Mouse (Mus musculus) left cerebral cortex, postnatal 4 days (tissue): ENCODE measurements at regions not wholly inside any gene's neighbourhood (a gene's known extent, or its start where the extent isn't known, plus 50 kb on each side); places are given as distances from the start of the nearest gene placed in this dataset.

ENCODE experiments used
- DNase-seq: peaks from one replicate; pipeline ENCODE4 v3.0.0-alpha.2; 2022
- intact Hi-C: fragments of 180-260 bp; cut with DNase I; formaldehyde crosslinking; loops from one replicate; pipeline ENCODE4 v1.15.1; 2025

- intact Hi-C loops, result no loop called here
Measured at GRCm38 (mm10) chr12:51028601-51029174, 319.2 kb upstream of the G2e3 start.

GRCm38 (mm10) chr12:51026046-51026445, 321.8 kb upstream of the G2e3 start:
- intact Hi-C loops, result no loop called here
- no peak for DNase-seq

More at GRCm38 (mm10) chr12:51028601-51029174, 319.2 kb upstream of the G2e3 start:
- no peak for DNase-seq

- no peak for DNase-seq
- intact Hi-C loops, result no loop called here
Measured at GRCm38 (mm10) chr12:51025531-51025930, 322.3 kb upstream of the G2e3 start.

- intact Hi-C loops, result no loop called here
- no peak for DNase-seq
Measured at GRCm38 (mm10) chr12:51024057-51024743, 323.7 kb upstream of the G2e3 start.

GRCm38 (mm10) chr12:51018185-51018584, 329.7 kb upstream of the G2e3 start:
- intact Hi-C loops, result no loop called here
- peak; percentile 42 for DNase-seq

- DNase-seq, result no peak
- intact Hi-C loops, result no loop called here
Measured at GRCm38 (mm10) chr12:51016081-51016480, 331.8 kb upstream of the G2e3 start.

GRCm38 (mm10) chr12:51009644-51010043, 338.2 kb upstream of the G2e3 start:
- no peak for DNase-seq
- intact Hi-C loops, result loop anchor here (10.0 kb wide), 1 partner anchor 95 kb away; no protein-coding TSS in a partner anchor

GRCm38 (mm10) chr12:51001722-51002592, 345.9 kb upstream of the G2e3 start:
- intact Hi-C loops, result loop anchor here (5.0 to 10.0 kb wide), 3 partner anchors 103 to 1625 kb away; no protein-coding TSS in a partner anchor
- peak; percentile 32 for DNase-seq

- no peak for DNase-seq
- intact Hi-C loops, result loop anchor here (5.0 to 10.0 kb wide), 3 partner anchors 104 to 1624 kb away; no protein-coding TSS in a partner anchor
Measured at GRCm38 (mm10) chr12:51001096-51001495, 346.8 kb upstream of the G2e3 start.

- intact Hi-C loops, result loop anchor here (5.0 to 10.0 kb wide), 3 partner anchors 104 to 1623 kb away; no protein-coding TSS in a partner anchor
- peak; percentile 53 for DNase-seq
Measured at GRCm38 (mm10) chr12:51000281-51001075, 347.4 kb upstream of the G2e3 start.

GRCm38 (mm10) chr12:50999295-51000237, 348.3 kb upstream of the G2e3 start:
- DNase-seq, result peak; percentile 97
- intact Hi-C loops, result loop anchor here (5.0 to 10.0 kb wide), 3 partner anchors 105 to 1622 kb away; no protein-coding TSS in a partner anchor

- intact Hi-C loops, result no loop called here
- no peak for DNase-seq
Measured at GRCm38 (mm10) chr12:50995664-50996063, 346.8 kb upstream of the Prkd1 start.

- no peak for DNase-seq
- intact Hi-C loops, result no loop called here
Measured at GRCm38 (mm10) chr12:50989561-50990325, 340.8 kb upstream of the Prkd1 start.

GRCm38 (mm10) chr12:50981318-50981717, 332.4 kb upstream of the Prkd1 start:
- DNase-seq, result no peak
- intact Hi-C loops, result no loop called here

- intact Hi-C loops, result no loop called here
- no peak for DNase-seq
Measured at GRCm38 (mm10) chr12:50980800-50981199, 331.9 kb upstream of the Prkd1 start.

- no peak for DNase-seq
- intact Hi-C loops, result no loop called here
Measured at GRCm38 (mm10) chr12:50970759-50971122, 321.8 kb upstream of the Prkd1 start.

GRCm38 (mm10) chr12:50969887-50970758, 321.2 kb upstream of the Prkd1 start:
- intact Hi-C loops, result no loop called here
- DNase-seq, result no peak

GRCm38 (mm10) chr12:50969402-50969801, 320.5 kb upstream of the Prkd1 start:
- intact Hi-C loops, result no loop called here
- DNase-seq, result no peak
